Mouse (Mus musculus) thymus, adult 2 months (tissue): ENCODE measurements around the gene Dffa. TPM values are rescaled to one million over a fixed set of nuclear protein-coding genes. Genes with fewer than 3 reads are reported as not detected.

Experiments used
- DNase-seq: peaks from one replicate; pipeline ENCODE4 v3.0.0; 2021
- H3K27ac ChIP-seq: fragments of 200-500 bp; 2 replicates; pipeline ENCODE4 v1.5.1; 2012; ENCODE audit warnings: low read length, control low read depth; ENCODE audit not compliant: control insufficient read depth, insufficient read depth
- H3K27me3 ChIP-seq: fragments of 200-500 bp; 2 replicates; pipeline ENCODE4 v1.6.1; 2012; ENCODE audit warnings: mild to moderate bottlenecking, low read length, moderate library complexity, mixed read lengths; ENCODE audit not compliant: control insufficient read depth, insufficient read depth
- H3K36me3 ChIP-seq: fragments of 200-500 bp; 2 replicates; pipeline ENCODE4 v1.6.1; 2012; ENCODE audit warnings: mild to moderate bottlenecking, low read length, moderate library complexity; ENCODE audit not compliant: control insufficient read depth, insufficient read depth
- H3K4me1 ChIP-seq: fragments of 200-500 bp; replicated peaks from 2 replicates; pipeline ENCODE4 v1.6.1; 2012; ENCODE audit warnings: low read length; ENCODE audit not compliant: control insufficient read depth, insufficient read depth
- H3K4me3 ChIP-seq: fragments of 200-500 bp; 2 replicates; pipeline ENCODE4 v1.5.1; 2012; ENCODE audit warnings: mild to moderate bottlenecking, low read length, control low read depth, moderate library complexity; ENCODE audit not compliant: control insufficient read depth, insufficient read depth
- CTCF ChIP-seq: fragments of 200-500 bp; IDR thresholded peaks from 2 replicates; pipeline ENCODE4 v1.5.1; 2012; ENCODE audit warnings: mild to moderate bottlenecking, control low read depth, low read length, moderate library complexity, borderline replicate concordance; ENCODE audit not compliant: control insufficient read depth, poor library complexity, insufficient read depth; ENCODE audit errors: extremely low read depth
- POLR2A ChIP-seq: fragments of 200-500 bp; IDR thresholded peaks from 2 replicates; pipeline ENCODE4 v1.6.1; 2012; ENCODE audit warnings: mild to moderate bottlenecking, low read length, control low read depth, moderate library complexity; ENCODE audit not compliant: control insufficient read depth, poor library complexity, insufficient read depth; ENCODE audit errors: extremely low read depth
- WGBS: fragments of 180-500 bp; shearing (Covaris S2); methylation state at CpG from one replicate; pipeline ENCODE4 v1.1.7; 2018; 5-methylcytosine and 5-hydroxymethylcytosine counted together
- polyA plus RNA-seq: library from polyadenylated mRNA; depleted of rRNA; stranded (reverse); fragments of >200 nt; gene quantifications from 2 replicates; pipeline ENCODE4 v1.2.3, GENCODE M21; 2012

Dffa gene
- polyA plus RNA-seq, 1 experiment = 40.2 TPM

DNA sequence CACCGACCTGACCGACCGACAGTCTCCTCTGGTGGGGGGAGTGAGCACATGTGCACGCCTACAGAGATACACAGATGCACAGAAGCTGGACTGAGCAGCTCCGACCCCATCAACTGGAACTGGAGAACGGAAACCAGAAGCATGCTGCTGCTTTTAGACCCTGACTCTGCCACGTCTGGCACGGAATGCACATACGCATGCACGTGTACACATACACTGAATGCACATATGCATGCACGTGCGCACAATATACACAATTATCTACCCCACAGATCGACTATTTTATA, 42.6 kb upstream of the Dffa start:
- H3K27me3 ChIP-seq = no peaks in the 10 kb centered on the region
- H3K27ac ChIP-seq = no peak overlapping the region
- no peaks in the 10 kb centered on the region for H3K36me3 ChIP-seq
- TF ChIP-seq CTCF = no peak
- no peak for TF ChIP-seq POLR2A
- H3K4me1 ChIP-seq = peaks cover 18% of the 10 kb centered on the region
- WGBS = 95% methylated on average over 13 of the region's 13 CpGs
- H3K4me3 ChIP-seq = no peak overlapping the region
- DNase-seq = no peak

DNA sequence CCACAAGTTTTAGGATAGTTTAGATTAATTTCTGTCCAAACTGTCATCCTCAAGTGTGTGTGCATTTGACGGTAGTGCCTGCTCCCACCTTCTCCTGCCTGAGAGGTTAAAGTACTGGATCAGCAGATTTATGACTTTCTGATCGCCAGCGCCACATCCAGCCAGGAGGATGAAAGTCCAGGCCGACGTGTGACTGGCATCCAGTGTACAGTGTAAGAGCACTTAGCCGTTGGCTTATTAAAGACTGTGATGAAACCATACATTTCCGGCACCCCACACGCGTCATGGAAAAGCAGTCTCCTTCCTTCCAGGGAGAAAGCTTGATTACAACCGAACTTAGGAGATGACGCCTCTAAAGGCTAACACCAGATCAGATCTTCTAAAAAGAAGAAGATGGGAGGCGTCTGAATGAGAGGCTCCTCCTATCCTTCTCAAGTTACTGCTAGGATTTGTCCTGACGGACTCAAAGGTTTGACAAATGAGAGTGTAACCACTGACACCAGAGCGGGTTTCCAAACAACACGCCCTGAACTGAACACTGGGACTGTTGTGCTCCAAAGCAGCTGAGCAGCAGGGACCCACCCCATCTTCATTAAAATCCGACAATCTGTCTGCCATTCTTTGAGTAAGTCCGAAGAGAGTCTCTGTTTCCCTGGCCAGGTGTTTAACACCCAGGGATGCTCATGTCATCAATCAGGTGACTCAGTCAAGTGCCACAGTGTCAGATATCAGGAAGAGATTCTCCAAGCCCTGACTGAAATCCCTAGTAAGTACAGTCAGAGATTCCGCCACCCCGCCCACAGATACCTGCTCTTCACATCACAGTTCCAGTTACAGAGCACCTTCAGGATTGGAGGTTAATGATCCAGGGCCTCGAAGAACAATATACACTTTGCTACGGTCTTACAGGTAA, 41.3 kb upstream of the Dffa start:
- peaks cover 28% of the 10 kb centered on the region for H3K4me1 ChIP-seq
- no peak overlapping the region for H3K4me3 ChIP-seq
- H3K27ac ChIP-seq = no peak overlapping the region
- no peaks in the 10 kb centered on the region for H3K36me3 ChIP-seq
- TF ChIP-seq CTCF (no peak), POLR2A (no peak)
- WGBS = 93% methylated on average over 21 of the region's 21 CpGs
- H3K27me3 ChIP-seq = no peaks in the 10 kb centered on the region
- no peak for DNase-seq

DNA sequence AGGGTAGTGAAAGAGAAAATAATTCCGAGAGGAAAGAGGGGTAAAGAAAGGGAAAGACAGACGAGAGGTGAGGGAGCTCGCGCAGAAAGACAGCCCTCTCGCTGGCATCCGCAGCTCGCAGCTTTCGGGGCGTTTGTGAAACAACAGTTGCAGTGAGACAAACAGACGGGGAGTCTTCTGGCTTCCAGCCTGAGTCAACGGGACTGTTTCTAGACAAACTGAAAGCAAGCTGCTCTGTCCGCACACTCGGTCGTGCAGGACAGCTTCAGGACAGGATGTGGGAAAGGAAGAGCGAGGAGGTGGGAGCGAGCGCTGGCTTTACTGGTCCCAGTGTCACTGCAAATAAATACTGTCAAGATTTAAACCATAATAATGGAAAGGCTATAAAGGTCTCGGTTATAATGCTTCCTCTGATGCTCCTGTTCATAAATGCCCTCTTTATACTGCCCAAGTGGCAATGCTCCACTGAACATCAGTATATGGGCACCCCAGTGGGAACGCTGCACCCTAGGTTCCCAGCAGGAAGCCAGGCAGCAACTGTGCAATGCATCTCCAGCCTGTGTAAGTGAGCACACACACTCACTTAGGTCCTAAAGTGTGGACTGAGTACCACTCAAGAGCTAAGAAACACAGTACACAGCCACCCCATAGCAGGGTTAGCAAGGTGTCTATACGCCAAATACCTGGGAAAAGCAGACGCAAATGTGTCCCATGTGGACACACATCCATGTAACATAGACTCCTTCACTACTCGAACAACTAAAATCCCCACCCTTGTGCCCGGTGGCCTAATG, 39.7 kb upstream of the Dffa start:
- WGBS = 76% methylated on average over 23 of the region's 23 CpGs
- no peak for TF ChIP-seq POLR2A
- TF ChIP-seq CTCF = no peak
- Histone ChIP-seq H3K4me3 (no peak overlapping the region), H3K27ac (no peak overlapping the region), H3K27me3 (no peaks in the 10 kb centered on the region), H3K36me3 (no peaks in the 10 kb centered on the region), H3K4me1 (peaks cover 28% of the 10 kb centered on the region)
- DNase-seq = no peak

DNA sequence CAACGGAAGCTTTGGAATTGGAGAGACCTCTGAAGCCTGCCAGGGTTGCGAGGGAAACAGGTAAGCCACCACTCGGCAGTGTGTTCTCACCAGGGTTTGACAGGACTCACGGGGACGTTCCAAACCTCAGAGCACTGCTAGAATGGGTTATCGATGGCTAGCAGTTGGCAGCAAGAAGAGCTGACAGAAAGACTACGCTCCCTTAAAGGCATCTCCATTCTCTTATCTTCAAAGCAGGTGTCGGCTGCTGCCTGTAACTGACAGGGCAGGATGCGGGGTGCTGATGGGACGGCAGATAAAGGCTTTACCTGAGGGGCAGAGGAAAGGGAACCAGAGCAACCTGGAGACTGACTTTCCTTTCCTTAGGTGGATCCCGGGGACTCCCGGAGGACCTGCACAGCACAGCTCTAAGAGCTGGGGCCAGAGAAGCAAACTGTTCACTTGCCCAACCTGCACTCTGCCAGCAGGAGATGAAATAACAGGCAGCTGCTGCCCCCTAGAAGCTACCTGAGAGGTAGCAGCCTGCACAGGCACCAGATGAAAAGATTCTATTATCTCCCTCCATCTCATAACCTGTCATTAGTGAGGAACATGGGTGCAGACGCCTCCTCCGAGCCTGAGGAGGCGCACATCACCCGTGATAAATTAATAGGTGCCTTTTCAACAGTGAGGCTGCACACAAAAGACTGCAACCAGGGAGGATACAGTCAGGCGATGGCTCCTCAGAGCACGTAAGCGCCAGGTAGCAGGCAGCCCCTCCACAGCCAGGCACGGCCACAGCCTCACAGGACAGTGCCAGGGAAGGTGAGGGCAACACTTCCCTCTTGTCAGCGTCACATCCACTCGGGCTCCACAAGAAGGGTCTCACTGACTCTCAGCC, 37.0 kb upstream of the Dffa start:
- TF ChIP-seq POLR2A = no peak
- TF ChIP-seq CTCF = peak; percentile 54; the same call in 1 of the 2 replicates
- H3K27me3 ChIP-seq = no peaks in the 10 kb centered on the region
- DNase-seq = peak; percentile 48
- H3K27ac ChIP-seq = no peak overlapping the region
- peaks cover 28% of the 10 kb centered on the region for H3K4me1 ChIP-seq
- H3K4me3 ChIP-seq = no peak overlapping the region
- 42% methylated on average over 22 of the region's 22 CpGs for WGBS
- H3K36me3 ChIP-seq = no peaks in the 10 kb centered on the region

DNA sequence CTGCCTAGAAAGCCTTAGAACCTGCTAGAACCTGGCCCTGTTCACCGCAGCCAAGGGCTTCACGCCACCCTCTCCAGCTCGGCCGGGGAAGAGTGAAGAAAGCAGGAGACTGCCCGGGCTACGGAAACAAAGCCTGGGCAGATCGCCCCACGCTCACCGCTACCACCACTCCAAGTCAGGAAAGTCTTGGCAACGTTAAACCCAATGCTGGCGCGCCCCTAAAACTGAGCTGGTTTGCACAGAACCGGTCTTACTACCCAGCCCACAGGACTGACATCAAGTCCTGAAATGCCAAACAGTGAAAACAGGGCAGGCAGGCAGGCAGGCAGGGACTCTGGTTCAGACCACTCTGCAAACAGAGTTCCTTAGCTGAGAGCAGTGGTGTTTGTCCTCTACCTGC, 28.9 kb upstream of the Dffa start:
- 98% methylated on average over 13 of the region's 13 CpGs for WGBS
- H3K4me3 ChIP-seq = no peak overlapping the region
- H3K27me3 ChIP-seq = no peaks in the 10 kb centered on the region
- DNase-seq = no peak
- H3K4me1 ChIP-seq = peaks cover 4% of the 10 kb centered on the region; the same call in 1 of the 2 replicates
- TF ChIP-seq POLR2A = 0 out of 2 replicates have a peak, but pooled peaks have one; percentile 4
- no peak for TF ChIP-seq CTCF
- no peak overlapping the region for H3K27ac ChIP-seq
- no peaks in the 10 kb centered on the region for H3K36me3 ChIP-seq
